Mouse (Mus musculus) CH12.LX (cell line): ENCODE data around the gene Ptgir. TPM values are rescaled to one million over a fixed set of nuclear protein-coding genes. Genes with fewer than 3 reads are reported as not detected.

Source experiments
- DNase-seq: peaks from one replicate; pipeline ENCODE4 v3.0.0-alpha.2; 2013; ENCODE audit errors: extremely low read depth
- H3K27ac ChIP-seq: 2 replicates; pipeline ENCODE4 v1.5.1; 2012; ENCODE audit warnings: low read depth, mild to moderate bottlenecking, control low read depth, moderate library complexity; ENCODE audit not compliant: insufficient read depth
- H3K27me3 ChIP-seq: replicated peaks from 2 replicates; pipeline ENCODE3; 2012; ENCODE audit warnings: inconsistent platforms
- H3K36me3 ChIP-seq, 2 experiments: replicated peaks in 1 of 2; 2 replicates each; pipeline versions ENCODE3 to v1.6.1; 2012; ENCODE audit warnings: inconsistent platforms in 1 of 2, low read length in 1 of 2, mild to moderate bottlenecking in 1 of 2, mixed read lengths in 1 of 2, moderate library complexity in 1 of 2; ENCODE audit not compliant: control insufficient read depth in 1 of 2, insufficient read depth in 1 of 2
- H3K4me1 ChIP-seq, 2 experiments: 2 replicates each; pipeline ENCODE4 v1.6.1; 2012; ENCODE audit warnings: inconsistent platforms in 1 of 2, moderate library complexity in 1 of 2; ENCODE audit not compliant: insufficient read depth in 2 of 2, control insufficient read depth in 1 of 2
- H3K4me2 ChIP-seq: 2 replicates; pipeline ENCODE4 v1.6.1; 2012; ENCODE audit warnings: low read depth, mild to moderate bottlenecking, control low read depth; ENCODE audit not compliant: poor library complexity, insufficient read depth, severe bottlenecking
- H3K4me3 ChIP-seq, 3 experiments: fragments of 150-350 bp in 1 of 3; sonication (generic) in 1 of 3; replicated peaks in 1 of 3; 2 replicates each; pipeline versions ENCODE3 to v1.5.1; 2011 to 2012; ENCODE audit warnings: low read depth in 2 of 3, low read length in 2 of 3, mild to moderate bottlenecking in 2 of 3, moderate library complexity in 2 of 3, control low read depth in 1 of 3, improper control_type of control experiment in 1 of 3, inconsistent platforms in 1 of 3, mixed read lengths in 1 of 3; ENCODE audit not compliant: poor library complexity in 1 of 3
- H3K79me2 ChIP-seq: replicated peaks from 2 replicates; pipeline ENCODE4 v1.6.1; 2012; ENCODE audit warnings: mild to moderate bottlenecking, moderate library complexity; ENCODE audit not compliant: control insufficient read depth, poor library complexity, insufficient read depth, severe bottlenecking; ENCODE audit errors: extremely low read depth
- H3K9ac ChIP-seq: 2 replicates; pipeline ENCODE4 v1.6.1; 2012; ENCODE audit warnings: low read depth, mild to moderate bottlenecking, control low read depth, moderate library complexity; ENCODE audit not compliant: insufficient read depth
- H3K9me3 ChIP-seq: replicated peaks from 2 replicates; pipeline ENCODE3; 2012; ENCODE audit warnings: low read length, inconsistent platforms, mixed read lengths
- CHD1 ChIP-seq: IDR thresholded peaks from 2 replicates; pipeline ENCODE4 v1.6.1; 2012; ENCODE audit warnings: low read depth, low read length, improper control_type of control experiment, inconsistent platforms
- CTCF ChIP-seq, 2 experiments: IDR thresholded peaks in 1 of 2; conservative IDR thresholded peaks in 1 of 2; 2 replicates each; pipeline ENCODE4 v1.5.1; 2011 to 2012; ENCODE audit warnings: low read depth in 2 of 2, low read length in 2 of 2, improper control_type of control experiment in 1 of 2, inconsistent platforms in 1 of 2, mild to moderate bottlenecking in 1 of 2, moderate library complexity in 1 of 2
- ELF1 ChIP-seq: IDR thresholded peaks from 2 replicates; pipeline ENCODE4 v1.6.1; 2014; ENCODE audit warnings: low read depth, mild to moderate bottlenecking, inconsistent platforms, low read length, improper control_type of control experiment
- GABPA ChIP-seq: IDR thresholded peaks from 2 replicates; pipeline ENCODE4 v1.6.1; 2012; ENCODE audit warnings: low read depth, low read length, improper control_type of control experiment, inconsistent platforms; ENCODE audit not compliant: insufficient replicate concordance
- HCFC1 ChIP-seq: IDR thresholded peaks from 2 replicates; pipeline ENCODE4 v1.6.1; 2012; ENCODE audit warnings: low read depth, mild to moderate bottlenecking, inconsistent platforms, low read length, improper control_type of control experiment
- JUN ChIP-seq: IDR thresholded peaks from 2 replicates; pipeline ENCODE4 v1.6.1; 2011; ENCODE audit warnings: low read depth, mild to moderate bottlenecking, low read length, improper control_type of control experiment, moderate library complexity; ENCODE audit not compliant: insufficient read depth
- JUND ChIP-seq: conservative IDR thresholded peaks from 2 replicates; pipeline ENCODE4 v1.6.1; 2011; ENCODE audit warnings: low read depth, low read length, improper control_type of control experiment
- MAFK ChIP-seq: IDR thresholded peaks from 2 replicates; pipeline ENCODE4 v1.6.1; 2011; ENCODE audit warnings: low read length, improper control_type of control experiment; ENCODE audit not compliant: insufficient replicate concordance
- MAX ChIP-seq: IDR thresholded peaks from 2 replicates; pipeline ENCODE4 v1.6.1; 2011; ENCODE audit warnings: low read length, improper control_type of control experiment
- MAZ ChIP-seq: IDR thresholded peaks from 2 replicates; pipeline ENCODE4 v1.6.1; 2012; ENCODE audit warnings: low read depth, mild to moderate bottlenecking, inconsistent platforms, low read length, improper control_type of control experiment, moderate library complexity
- MEF2A ChIP-seq: IDR thresholded peaks from 2 replicates; pipeline ENCODE4 v1.6.1; 2014; ENCODE audit warnings: low read depth, mild to moderate bottlenecking, inconsistent platforms, low read length, improper control_type of control experiment, borderline replicate concordance
- MXI1 ChIP-seq: IDR thresholded peaks from 2 replicates; pipeline ENCODE4 v1.6.1; 2011; ENCODE audit warnings: mild to moderate bottlenecking, low read depth, low read length, improper control_type of control experiment
- MYC ChIP-seq: IDR thresholded peaks from 2 replicates; pipeline ENCODE4 v1.6.1; 2011; ENCODE audit warnings: low read depth, mild to moderate bottlenecking, improper control_type of control experiment, low read length
- NELFE ChIP-seq: IDR thresholded peaks from 2 replicates; pipeline ENCODE4 v1.6.1; 2011; ENCODE audit warnings: low read depth, low read length, improper control_type of control experiment
- PAX5 ChIP-seq: IDR thresholded peaks from 2 replicates; pipeline ENCODE4 v1.6.1; 2012; ENCODE audit warnings: low read length, inconsistent platforms, mixed read lengths
- POLR2AphosphoS2 ChIP-seq: IDR thresholded peaks from 2 replicates; pipeline ENCODE4 v1.6.1; 2011; ENCODE audit warnings: low read depth, low read length, improper control_type of control experiment
- RAD21 ChIP-seq: IDR thresholded peaks from 2 replicates; pipeline ENCODE4 v1.6.1; 2011; ENCODE audit warnings: low read depth, mild to moderate bottlenecking, low read length, improper control_type of control experiment, moderate library complexity
- SIN3A ChIP-seq: IDR thresholded peaks from 2 replicates; pipeline ENCODE4 v1.6.1; 2012; ENCODE audit warnings: low read length, improper control_type of control experiment, inconsistent platforms
- SMC3 ChIP-seq: IDR thresholded peaks from 2 replicates; pipeline ENCODE4 v1.6.1; 2011; ENCODE audit warnings: low read depth, low read length, improper control_type of control experiment
- TBP ChIP-seq: conservative IDR thresholded peaks from 2 replicates; pipeline ENCODE4 v1.6.1; 2011; ENCODE audit warnings: low read depth, low read length, improper control_type of control experiment
- TCF12 ChIP-seq: IDR thresholded peaks from 2 replicates; pipeline ENCODE4 v1.6.1; 2014; ENCODE audit warnings: low read depth, mild to moderate bottlenecking, inconsistent platforms, low read length, improper control_type of control experiment
- ZC3H11A ChIP-seq: IDR thresholded peaks from 2 replicates; pipeline ENCODE4 v1.6.1; 2012; ENCODE audit warnings: low read depth, mild to moderate bottlenecking, inconsistent platforms, low read length, improper control_type of control experiment
- ZKSCAN1 ChIP-seq: IDR thresholded peaks from 2 replicates; pipeline ENCODE4 v1.6.1; 2012; ENCODE audit warnings: low read depth, inconsistent platforms, low read length, improper control_type of control experiment, borderline replicate concordance
- ZNF384 ChIP-seq: IDR thresholded peaks from 2 replicates; pipeline ENCODE4 v1.6.1; 2012; ENCODE audit warnings: low read depth, low read length, improper control_type of control experiment, inconsistent platforms
- dilution Hi-C: fragments of 300-500 bp; cut with MboI; formaldehyde crosslinking; loops from 2 replicates; pipeline ENCODE4 v1.14.3; 2020; ENCODE audit warnings: low sequenced_read_pairs; ENCODE audit not compliant: extremely low pct_unique_long_range_greater_than_20kb, extremely low pct_ligation_motif_present
- in situ Hi-C: fragments of 300-500 bp; cut with MboI; formaldehyde crosslinking; loops from 3 replicates; pipeline ENCODE4 v1.14.3; 2019; ENCODE audit warnings: low sequenced_read_pairs, low pct_ligation_motif_present, low pct_unique_long_range_greater_than_20kb, mixed read lengths
- polyA plus RNA-seq: library from polyadenylated mRNA; unstranded; fragments of >175 nt; gene quantifications from 2 replicates; pipeline ENCODE4 v1.2.1, GENCODE M21; 2012; ENCODE audit warnings: low read depth; ENCODE audit not compliant: insufficient read length
- total RNA-seq, 2 experiments: library from RNA; depleted of rRNA; stranded (reverse); fragments of 300-350 nt in 1 of 2; fragments of >200 nt in 1 of 2; gene quantifications; 2 replicates each; pipeline ENCODE4 v1.2.3; 2012 to 2014

The Ptgir gene
- total and polyA plus RNA-seq, 3 experiments, result 3.8 to 31.1 (median 7.0) TPM

DNA sequence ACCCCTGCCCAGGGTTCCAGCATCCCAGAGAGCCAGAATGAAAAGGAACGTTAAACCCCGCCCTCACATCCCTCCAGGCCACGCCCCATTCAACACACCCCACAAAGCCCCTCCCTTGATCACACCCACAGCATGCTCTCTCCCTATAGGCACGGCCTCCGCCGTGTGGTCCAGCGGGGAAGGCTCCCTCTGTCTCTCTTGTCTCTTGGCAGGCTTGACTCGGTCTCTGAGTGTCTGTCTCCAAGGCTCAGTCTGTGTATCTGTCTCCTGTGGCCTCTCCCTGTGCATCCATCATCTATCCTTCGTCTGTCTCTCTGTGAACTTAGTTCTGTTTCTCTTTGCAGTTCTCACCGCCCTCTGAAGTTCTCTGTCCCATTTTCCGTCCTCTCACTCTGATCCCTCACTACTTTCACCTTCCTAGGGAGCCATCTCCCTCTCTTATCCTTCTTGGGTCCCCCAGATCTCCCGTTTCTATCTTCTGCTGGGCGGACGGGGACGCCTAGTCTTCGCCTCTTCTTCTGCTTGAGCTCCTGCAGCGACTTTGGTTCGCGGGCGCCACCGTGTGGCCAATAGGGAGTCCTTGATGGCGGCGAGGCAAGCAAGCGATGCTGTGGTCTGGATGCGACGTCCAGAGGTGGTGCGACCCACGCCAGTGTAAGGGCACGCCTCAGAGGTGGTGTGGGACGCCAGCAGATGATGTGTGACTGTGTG lies 14.5 kb upstream of the Ptgir start, which contains the start of gene Gng8:
Gng8 (plus strand) TSS at position 146 of the 711 bp plus-strand sequence.
- Histone ChIP-seq H3K27ac (no peak within 1 kb of the TSS), H3K36me3 (peaks cover 0 to 14% of the 10 kb centered on the region in 2 experiments)
- in situ Hi-C loops, result no loop called here
- TF ChIP-seq MAZ, result no peak
- TF ChIP-seq TBP, result no peak
- TF ChIP-seq CTCF (conservative IDR thresholded peaks at IDR 0.05 in 1 of 2, IDR thresholded peaks at IDR 0.05 in 1 of 2; ENCODE audit: low read depth in 2 of 2, low read length in 2 of 2), result peak in 1 of 2 experiments; percentile 92; a peak in 2 of 4 replicates
- TF ChIP-seq MXI1, result peak; percentile 48; the same call in 1 of the 2 replicates
- TF ChIP-seq TCF12, result no peak
- TF ChIP-seq GABPA, result no peak
- TF ChIP-seq RAD21, result peak; percentile 77
- TF ChIP-seq ELF1, result no peak
- TF ChIP-seq MYC, result no peak
- no peak for TF ChIP-seq POLR2AphosphoS2
- TF ChIP-seq HCFC1, result 0 out of 2 replicates have a peak, but pooled peaks have one; percentile 8
- no peak for TF ChIP-seq ZKSCAN1
- peak; percentile 4; the same call in 1 of the 2 replicates for TF ChIP-seq MAX
- no peak for TF ChIP-seq MAFK
- TF ChIP-seq ZNF384, result no peak
- TF ChIP-seq MEF2A, result 0 out of 2 replicates have a peak, but pooled peaks have one; percentile 16
- peak; percentile 82 for TF ChIP-seq SMC3
- no peak for TF ChIP-seq NELFE
- TF ChIP-seq, all 38 proteins: peak for 7
- H3K9me3 ChIP-seq, result no peaks in the 10 kb centered on the region
- dilution Hi-C loops, result no loop called here
- H3K4me3 ChIP-seq, result peak within 1 kb of the TSS; percentile 14 to 55 (median 40)
- peak; percentile 89 for DNase-seq
- H3K9ac ChIP-seq, result no peak within 1 kb of the TSS
- no peaks in the 10 kb centered on the region for H3K79me2 ChIP-seq
- peak within 1 kb of the TSS; percentile 98 for H3K4me2 ChIP-seq
- peaks cover 11 to 36% of the 10 kb centered on the region in 2 experiments for H3K4me1 ChIP-seq
- H3K27me3 ChIP-seq, result peaks cover 6% of the 10 kb centered on the region

DNA sequence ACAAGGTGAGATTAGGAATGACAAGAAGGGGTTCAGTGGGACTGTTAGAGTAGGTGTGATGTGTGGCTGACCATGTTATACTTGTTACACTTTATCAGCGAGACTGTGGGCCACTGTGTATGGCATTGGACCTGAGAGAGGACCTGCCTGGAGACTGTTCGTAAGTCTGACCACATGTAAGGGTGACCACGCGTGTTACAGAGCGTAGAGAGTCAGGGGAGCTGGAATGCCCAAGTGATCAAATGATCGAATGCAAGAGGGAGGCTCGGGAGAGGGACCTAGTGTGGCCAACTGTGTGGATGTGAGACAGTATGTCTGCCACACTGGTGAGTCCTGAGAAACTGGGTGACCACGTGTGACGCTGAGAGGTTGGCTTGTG lies 13.9 kb upstream of the Ptgir start:
- Histone ChIP-seq H3K4me3 (no peak overlapping the region), H3K27me3 (peaks cover 6% of the 10 kb centered on the region), H3K79me2 (no peaks in the 10 kb centered on the region), H3K27ac (no peak overlapping the region), H3K36me3 (peaks cover 0 to 9% of the 10 kb centered on the region in 2 experiments), H3K4me2 (peak overlapping the region; percentile 98; the same call in 1 of the 2 replicates), H3K4me1 (peaks cover 11 to 36% of the 10 kb centered on the region in 2 experiments), H3K9me3 (no peaks in the 10 kb centered on the region), H3K9ac (no peak overlapping the region)
- TF ChIP-seq PAX5 (no peak), TCF12 (no peak), NELFE (no peak), MYC (no peak), JUN (no peak), JUND (no peak), MEF2A (no peak), MXI1 (no peak; the same call in 1 of the 2 replicates), CHD1 (no peak), POLR2AphosphoS2 (no peak), TBP (no peak), SIN3A (no peak), ZC3H11A (no peak)
- dilution Hi-C loops, result no loop called here
- in situ Hi-C loops, result no loop called here
- no peak for DNase-seq
